Mouse (Mus musculus) C2C12 (cell line): Measurements from ENCODE around the gene Il6ra. TPM values are rescaled to one million over a fixed set of nuclear protein-coding genes. Genes with fewer than 3 reads are reported as not detected.

Source experiments
- H3K27me3 ChIP-seq: one replicate; pipeline ENCODE4 v1.6.1; 2011; ENCODE audit not compliant: control insufficient read depth, insufficient read depth, insufficient read length
- H3K36me3 ChIP-seq: one replicate; pipeline ENCODE4 v1.6.1; 2011; ENCODE audit not compliant: control insufficient read depth, insufficient read depth
- H3K4me3 ChIP-seq: one replicate; pipeline ENCODE4 v1.5.1; 2011; ENCODE audit warnings: mild to moderate bottlenecking, control low read depth; ENCODE audit not compliant: poor library complexity, insufficient read depth, severe bottlenecking
- H3K79me2 ChIP-seq: one replicate; pipeline ENCODE4 v1.6.1; 2011; ENCODE audit not compliant: control insufficient read depth, insufficient read depth
- H3K79me3 ChIP-seq: one replicate; pipeline ENCODE4 v1.6.1; 2011; ENCODE audit warnings: low read depth, control low read depth
- H3ac ChIP-seq: one replicate; pipeline ENCODE3; 2011; ENCODE audit warnings: low read depth; ENCODE audit not compliant: control insufficient read depth, insufficient read length
- CEBPB ChIP-seq: IDR thresholded peaks from one replicate; pipeline ENCODE4 v1.6.1; 2011; ENCODE audit warnings: low read depth, mild to moderate bottlenecking, control low read depth, moderate library complexity
- CTCF ChIP-seq: IDR thresholded peaks from one replicate; pipeline ENCODE4 v1.5.1; 2011; ENCODE audit not compliant: control insufficient read depth, insufficient read depth, insufficient read length
- FOSL1 ChIP-seq: IDR thresholded peaks from one replicate; pipeline ENCODE4 v1.8.0; 2011; ENCODE audit warnings: mild to moderate bottlenecking, low read length; ENCODE audit not compliant: poor library complexity, insufficient read depth, severe bottlenecking
- MAX ChIP-seq: IDR thresholded peaks from one replicate; pipeline ENCODE4 v1.6.1; 2011; ENCODE audit warnings: mild to moderate bottlenecking, control low read depth
- MYOD1 ChIP-seq: IDR thresholded peaks from one replicate; pipeline ENCODE4 v1.6.1; 2011; ENCODE audit warnings: low read depth; ENCODE audit not compliant: control insufficient read depth, insufficient read length
- MYOG ChIP-seq: IDR thresholded peaks from one replicate; pipeline ENCODE4 v1.6.1; 2011; ENCODE audit not compliant: control insufficient read depth, insufficient read length; ENCODE audit errors: extremely low read depth
- USF1 ChIP-seq: IDR thresholded peaks from one replicate; pipeline ENCODE4 v1.6.1; 2011; ENCODE audit warnings: low read depth, mild to moderate bottlenecking, control low read depth, moderate library complexity
- polyA plus RNA-seq: library from polyadenylated mRNA; unstranded; fragments of >200 nt; fragmentation: generic; extraction: Trizol; gene quantifications from one replicate; pipeline ENCODE4 v1.2.1, GENCODE M21; 2012; ENCODE audit warnings: missing spikeins

Il6ra gene
- polyA plus RNA-seq, 1 experiment = 1.2 TPM

- H3K27me3 ChIP-seq = no peaks in the 10 kb centered on the region
- TF ChIP-seq FOSL1 (no peak), MAX (no peak), CTCF (no peak), MYOD1 (no peak), MYOG (no peak), CEBPB (no peak), USF1 (no peak)
- H3K36me3 ChIP-seq = no peaks in the 10 kb centered on the region
- H3K4me3 ChIP-seq = no peak overlapping the region
- no peaks in the 10 kb centered on the region for H3K79me3 ChIP-seq
- no peak overlapping the region for H3ac ChIP-seq
- H3K79me2 ChIP-seq = no peaks in the 10 kb centered on the region
These were observed 55.6 kb downstream of the Il6ra start for GRCm38 (mm10) chr3:89857353-89857752.

DNA sequence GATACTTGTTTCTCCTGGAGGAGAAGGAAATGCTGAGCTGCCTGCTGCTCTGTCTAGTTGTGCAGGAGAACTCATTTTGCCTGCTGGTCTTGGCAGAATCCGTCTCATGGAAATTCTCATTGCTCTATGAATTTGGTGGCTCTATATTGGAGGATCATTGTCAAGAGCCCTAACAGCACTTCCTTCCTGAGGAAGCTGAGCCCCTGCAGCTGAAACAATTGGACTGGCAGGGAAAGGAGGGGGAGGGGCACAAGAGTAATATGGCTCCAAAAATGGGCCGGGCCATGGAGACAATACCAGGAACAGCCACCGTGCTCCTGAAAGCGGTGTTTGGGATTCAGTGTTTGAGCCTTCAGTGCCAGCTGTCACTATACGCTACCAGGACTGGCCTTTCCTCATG lies 59.2 kb downstream of the Il6ra start:
- H3K79me3 ChIP-seq = no peaks in the 10 kb centered on the region
- no peak overlapping the region for H3ac ChIP-seq

DNA sequence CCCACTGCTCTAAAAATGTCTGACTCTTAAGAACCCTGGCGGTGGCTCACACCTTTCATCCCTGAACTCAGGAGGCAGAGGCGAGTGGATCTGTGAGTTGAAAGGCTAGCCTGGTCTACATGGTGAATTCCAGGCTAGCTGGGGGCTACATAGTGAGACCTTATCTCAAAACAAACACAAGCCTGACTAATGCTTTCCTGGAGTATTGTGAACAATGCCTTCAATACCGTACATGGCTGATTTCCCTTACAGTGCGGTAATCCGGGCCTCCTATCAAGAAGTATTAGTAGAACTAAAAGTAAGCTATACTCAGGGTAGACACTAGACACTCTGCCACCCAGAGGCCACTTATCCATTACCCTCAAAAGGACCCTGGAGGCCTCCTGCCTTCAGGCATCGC lies 64.9 kb downstream of the Il6ra start:
- TF ChIP-seq MYOG (no peak), MYOD1 (no peak), USF1 (no peak), CTCF (no peak), FOSL1 (no peak), CEBPB (no peak), MAX (no peak)
- no peaks in the 10 kb centered on the region for H3K79me3 ChIP-seq
- H3K36me3 ChIP-seq = no peaks in the 10 kb centered on the region
- no peak overlapping the region for H3K4me3 ChIP-seq
- no peaks in the 10 kb centered on the region for H3K27me3 ChIP-seq
- no peaks in the 10 kb centered on the region for H3K79me2 ChIP-seq
- no peak overlapping the region for H3ac ChIP-seq

More for the DNA sequence above, 59.2 kb downstream of the Il6ra start:
- TF ChIP-seq USF1 (no peak), CTCF (no peak), MYOG (no peak), MYOD1 (no peak), FOSL1 (no peak), MAX (no peak), CEBPB (no peak)
- H3K27me3 ChIP-seq = no peaks in the 10 kb centered on the region
- H3K36me3 ChIP-seq = no peaks in the 10 kb centered on the region
- H3K79me2 ChIP-seq = no peaks in the 10 kb centered on the region
- H3K4me3 ChIP-seq = no peak overlapping the region

DNA sequence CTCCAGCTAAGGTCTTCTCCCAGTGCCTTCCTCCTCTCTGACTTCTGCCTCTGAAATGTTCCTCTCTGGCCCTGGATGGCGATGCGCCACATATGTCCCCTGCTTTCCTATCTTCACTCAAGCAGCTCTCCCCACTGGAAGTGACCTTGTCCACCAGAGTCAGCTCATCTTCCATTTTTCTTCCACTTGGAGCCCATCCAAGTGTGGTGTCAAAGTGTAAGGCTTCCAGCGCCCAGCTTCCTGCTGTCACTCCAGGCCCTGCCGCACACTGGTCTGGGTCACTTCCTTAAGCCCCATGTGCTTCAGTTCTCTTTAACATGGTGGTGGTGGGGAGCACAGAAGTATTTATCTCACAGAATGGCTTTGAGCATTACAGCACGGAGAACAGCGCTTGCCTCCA lies 65.4 kb downstream of the Il6ra start:
- Histone ChIP-seq H3K79me3 (no peaks in the 10 kb centered on the region), H3K27me3 (no peaks in the 10 kb centered on the region), H3K4me3 (no peak overlapping the region), H3K36me3 (no peaks in the 10 kb centered on the region), H3K79me2 (no peaks in the 10 kb centered on the region), H3ac (no peak overlapping the region)
- TF ChIP-seq USF1 = no peak
- TF ChIP-seq MYOG = no peak
- no peak for TF ChIP-seq CTCF
- no peak for TF ChIP-seq CEBPB
- no peak for TF ChIP-seq MYOD1
- TF ChIP-seq FOSL1 = no peak
- TF ChIP-seq MAX = no peak

DNA sequence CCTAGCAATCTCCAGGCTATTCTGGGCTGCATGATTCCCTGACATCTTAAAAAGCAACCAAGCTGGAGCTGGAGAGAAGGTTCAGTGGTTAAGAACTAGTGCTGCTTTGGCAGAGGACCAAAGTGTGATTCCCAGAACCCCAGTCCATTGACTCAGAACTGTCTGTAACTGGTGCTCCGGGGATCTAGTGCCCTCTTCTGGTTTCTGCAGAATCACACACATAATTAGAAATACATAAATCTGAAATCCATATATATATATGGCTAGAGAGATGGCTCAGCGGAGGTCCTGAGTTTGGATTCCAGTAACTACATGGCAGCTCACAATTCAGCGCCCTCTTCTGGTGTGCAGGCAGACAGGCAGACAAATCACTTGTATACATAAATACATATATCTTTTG lies 65.9 kb downstream of the Il6ra start:
- Histone ChIP-seq H3K4me3 (no peak overlapping the region), H3K79me3 (no peaks in the 10 kb centered on the region), H3K36me3 (no peaks in the 10 kb centered on the region), H3ac (no peak overlapping the region), H3K27me3 (no peaks in the 10 kb centered on the region), H3K79me2 (no peaks in the 10 kb centered on the region)
- no peak for TF ChIP-seq MAX
- TF ChIP-seq CEBPB = no peak
- TF ChIP-seq MYOD1 = no peak
- no peak for TF ChIP-seq CTCF
- TF ChIP-seq USF1 = no peak

DNA sequence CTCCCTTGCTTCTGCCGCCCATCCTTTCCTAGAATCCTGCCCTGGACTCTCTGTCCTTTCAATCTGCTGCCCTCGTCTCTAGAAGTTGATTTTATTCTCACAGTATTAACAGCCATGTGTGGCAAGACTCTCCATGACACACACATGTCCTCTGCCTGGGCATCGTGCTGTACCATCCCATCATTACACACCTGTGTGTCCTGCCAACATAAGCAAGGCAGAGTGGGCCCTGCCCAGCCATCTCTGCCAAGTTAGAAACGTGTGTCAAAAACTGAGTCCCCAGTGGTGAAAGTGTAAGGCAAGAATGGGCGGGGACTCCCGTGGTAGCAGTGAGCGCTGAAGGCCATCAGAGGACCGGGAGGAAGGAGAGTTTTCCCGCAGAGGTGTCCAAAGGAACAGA lies 67.2 kb downstream of the Il6ra start:
- Histone ChIP-seq H3K36me3 (no peaks in the 10 kb centered on the region), H3K27me3 (no peaks in the 10 kb centered on the region), H3ac (no peak overlapping the region), H3K79me2 (no peaks in the 10 kb centered on the region), H3K79me3 (no peaks in the 10 kb centered on the region), H3K4me3 (no peak overlapping the region)
- TF ChIP-seq CEBPB = no peak
- no peak for TF ChIP-seq FOSL1
- no peak for TF ChIP-seq CTCF
- TF ChIP-seq MYOD1 = no peak
- no peak for TF ChIP-seq USF1
- no peak for TF ChIP-seq MAX
